Mouse (Mus musculus) cerebellum, adult 2 months (tissue): Measurements from ENCODE around the gene Ube2o.
A peak's percentile ranks its signal among the peaks of the same experiment; 100 is the strongest.

Source experiments
- CTCF ChIP-seq: fragments of 200-500 bp; IDR thresholded peaks from 2 replicates; pipeline ENCODE4 v1.5.1; 2011; ENCODE audit warnings: low read depth, mild to moderate bottlenecking, control low read depth, low read length, moderate library complexity, borderline replicate concordance; ENCODE audit not compliant: insufficient read depth
- POLR2A ChIP-seq: fragments of 200-500 bp; IDR thresholded peaks from 2 replicates; pipeline ENCODE4 v1.6.1; 2011; ENCODE audit warnings: low read length, control low read depth, borderline replicate concordance; ENCODE audit not compliant: insufficient read depth

GRCm38 (mm10) chr11:116543110-116543509 is 38.1 kb downstream of the Ube2o start:
- TF ChIP-seq CTCF, result peak; percentile 70
- TF ChIP-seq POLR2A, result no peak
